Comparison of ENCODE assay signal across 30 mouse cellular contexts in the genomic region with DNA sequence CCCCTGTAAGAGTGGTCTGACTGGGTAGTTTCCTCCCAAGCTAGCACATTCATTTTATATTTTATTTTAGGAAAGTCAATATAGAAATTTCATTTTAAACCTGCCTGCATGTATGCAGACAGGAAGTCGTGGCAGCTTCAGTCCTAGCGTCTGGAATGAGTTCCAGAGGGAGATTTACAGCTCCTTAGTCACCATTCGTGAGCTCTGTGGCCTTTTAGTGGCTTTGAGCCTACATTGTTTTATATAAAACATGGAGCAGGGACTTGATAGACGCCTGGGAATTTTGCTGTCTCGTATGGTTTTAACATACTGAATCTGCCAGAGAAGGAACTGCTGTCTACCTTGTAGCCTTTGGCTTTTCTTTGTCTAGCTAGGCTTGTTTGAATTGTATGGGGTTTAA. TPM values are rescaled to one million over a fixed set of nuclear protein-coding genes. Genes with fewer than 3 reads are reported as not detected.
DNase-seq lines count a peak whose midpoint lies in the region; ATAC-seq and TF ChIP-seq lines count a peak whose summit lies in the region.
"Had no signal": no experiment of that assay in that cellular context is flagged by ENCODE, and none has a peak within 500 bp of the region (broad histone marks: within the 10 kb centered on the region; RNA-seq: fewer than 3 reads in every experiment).

No protein-coding gene starts in this region.

- no peak overlapping the region for H3K4me3 ChIP-seq in kidney, postnatal 0 days (replicated peaks; ENCODE audit: low read depth, low read length)
- H3K4me3 ChIP-seq in kidney, embryonic 15.5 days (replicated peaks): no peak overlapping the region
- H3K4me3 ChIP-seq in limb, embryonic 14.5 days (replicated peaks; ENCODE audit: low read length): no peak overlapping the region
- H3K4me3 ChIP-seq: embryonic facial prominence, embryonic 10.5 days; embryonic facial prominence, embryonic 13.5 days; forebrain, embryonic 10.5 days; heart, embryonic 12.5 days; heart, embryonic 15.5 days had no signal

- no peaks in the 10 kb centered on the region for H3K9me3 ChIP-seq in kidney, postnatal 0 days (replicated peaks; ENCODE audit: low read length)
- H3K9me3 ChIP-seq in kidney, embryonic 15.5 days (replicated peaks): no peaks in the 10 kb centered on the region
- H3K9me3 ChIP-seq in limb, embryonic 14.5 days (ENCODE audit: control insufficient read depth, low read length): no peaks in the 10 kb centered on the region
- H3K9me3 ChIP-seq: embryonic facial prominence, embryonic 10.5 days; embryonic facial prominence, embryonic 13.5 days; forebrain, embryonic 10.5 days; G1E; heart, embryonic 12.5 days; heart, embryonic 15.5 days had no signal

- no peak overlapping the region for H3K27ac ChIP-seq in kidney, postnatal 0 days
- H3K27ac ChIP-seq in kidney, embryonic 15.5 days: no peak overlapping the region
- no peak overlapping the region for H3K27ac ChIP-seq in limb, embryonic 14.5 days (replicated peaks; ENCODE audit: low read depth, low read length)
- H3K27ac ChIP-seq: embryonic facial prominence, embryonic 10.5 days; embryonic facial prominence, embryonic 13.5 days; forebrain, embryonic 10.5 days; heart, embryonic 15.5 days; hindbrain, embryonic 14.5 days; hindbrain, postnatal 0 days had no signal

- no peak overlapping the region for H3K4me2 ChIP-seq in kidney, postnatal 0 days (ENCODE audit: low read length)
- H3K4me2 ChIP-seq in kidney, embryonic 15.5 days: no peak overlapping the region
- no peak overlapping the region for H3K4me2 ChIP-seq in limb, embryonic 14.5 days (replicated peaks; ENCODE audit: low read depth, low read length, severe bottlenecking)
- H3K4me2 ChIP-seq: embryonic facial prominence, embryonic 13.5 days; heart, embryonic 12.5 days; heart, embryonic 15.5 days; hindbrain, embryonic 14.5 days had no signal

- H3K36me3 ChIP-seq in kidney, postnatal 0 days (ENCODE audit: insufficient read depth, low read length): no peaks in the 10 kb centered on the region
- no peaks in the 10 kb centered on the region for H3K36me3 ChIP-seq in kidney, embryonic 15.5 days
- no peaks in the 10 kb centered on the region for H3K36me3 ChIP-seq in limb, embryonic 14.5 days (ENCODE audit: control insufficient read depth, insufficient read depth, low read length)
- H3K36me3 ChIP-seq: embryonic facial prominence, embryonic 10.5 days; embryonic facial prominence, embryonic 13.5 days; heart, embryonic 12.5 days; heart, embryonic 15.5 days had no signal

- 37% methylated on average over 5 of the region's 5 CpGs for WGBS in kidney, postnatal 0 days
- 41% methylated on average over 5 of the region's 5 CpGs for WGBS in kidney, embryonic 15.5 days
- 25% methylated on average over 5 of the region's 5 CpGs for WGBS in limb, embryonic 14.5 days

- H3K9ac ChIP-seq in kidney, postnatal 0 days (ENCODE audit: low read depth, low read length): no peak overlapping the region
- H3K9ac ChIP-seq in kidney, embryonic 15.5 days: no peak overlapping the region
- no peak overlapping the region for H3K9ac ChIP-seq in limb, embryonic 14.5 days (ENCODE audit: low read depth, low read length, severe bottlenecking)
- H3K9ac ChIP-seq: embryonic facial prominence, embryonic 13.5 days; heart, embryonic 12.5 days; heart, embryonic 15.5 days; hindbrain, embryonic 14.5 days had no signal

- TF ChIP-seq CTCF in kidney, postnatal 0 days (IDR thresholded peaks at IDR 0.05; ENCODE audit: low read depth): no peak

- H3K4me1 ChIP-seq in kidney, postnatal 0 days (replicated peaks; ENCODE audit: insufficient read depth, low read length): peaks cover 11% of the 10 kb centered on the region
- peaks cover 19% of the 10 kb centered on the region for H3K4me1 ChIP-seq in kidney, embryonic 15.5 days
- peaks cover 3% of the 10 kb centered on the region; the same call in 1 of the 2 replicates for H3K4me1 ChIP-seq in limb, embryonic 14.5 days (ENCODE audit: control insufficient read depth, insufficient read depth, low read length)

- peak; percentile 32 to 69 for DNase-seq in adrenal gland, adult (ENCODE audit: inconsistent age in 2 of 2, low spot score in 1 of 2)
- no peak for DNase-seq in adrenal gland, postnatal 10 days
- DNase-seq in adrenal gland, postnatal 36 days: peak; percentile 28 to 37
- DNase-seq in adrenal gland, adult 18-20 months (ENCODE audit: low spot score in 2 of 2): no peak
- DNase-seq in kidney, postnatal 0 days (ENCODE audit: low spot score): peak; percentile 52
- peak; percentile 4 for DNase-seq in limb, embryonic 14.5 days (ENCODE audit: low spot score)
- no peak for DNase-seq in left cerebral cortex, adult 11 months (ENCODE audit: low spot score)
- DNase-seq: B cell, adult 2 months; cerebellum, adult 11-12 months; cerebellum, adult 8-10 months; cerebellum, postnatal 10 days; cerebellum, postnatal 36 days; embryo, embryonic 11 days; gastrocnemius, postnatal 25 days; heart, adult 18-20 months; heart, postnatal 10 days; heart, postnatal 4 days had no signal

- no peaks in the 10 kb centered on the region for H3K27me3 ChIP-seq in kidney, postnatal 0 days (ENCODE audit: insufficient read depth, low read length)
- 0 out of 2 replicates have a peak, but pooled peaks cover 8% of the 10 kb centered on the region for H3K27me3 ChIP-seq in kidney, embryonic 15.5 days
- H3K27me3 ChIP-seq in limb, embryonic 14.5 days (ENCODE audit: control insufficient read depth, insufficient read depth, low read length): no peaks in the 10 kb centered on the region
- H3K27me3 ChIP-seq: embryonic facial prominence, embryonic 13.5 days; heart, embryonic 12.5 days; Patski had no signal

- no peak for ATAC-seq in kidney, postnatal 0 days (replicated peaks; ENCODE audit: low FRiP score, low read depth)
- ATAC-seq in kidney, embryonic 15.5 days (replicated peaks; ENCODE audit: low FRiP score): no peak
- no peak for ATAC-seq in limb, embryonic 14.5 days (ENCODE audit: low FRiP score, low read depth)
- ATAC-seq: forebrain, embryonic 14.5 days; hindbrain, postnatal 0 days; inflammation-experienced regulatory T-cells, adult 6 months; intestine, embryonic 16.5 days; Patski had no signal

- TF ChIP-seq POLR2A in limb, embryonic 14.5 days (IDR thresholded peaks at IDR 0.05; ENCODE audit: borderline replicate concordance, extremely low read depth, insufficient read depth, insufficient read length): no peak

RNA-seq across cellular contexts. Expression of a gene that starts 2.9 kb away (rescaled TPM):
- 10 to 100 TPM; 16.6 to 18.1 TPM for total RNA-seq in adrenal gland, postnatal 10 days (2021)
- total RNA-seq in adrenal gland, postnatal 36 days (2021): 10 to 100 TPM; 27.3 to 28.9 TPM
- total RNA-seq in adrenal gland, adult 18-20 months (2021): 10 to 100 TPM; 23.1 to 24.7 TPM
- 15.4 and 16.3 TPM in 2 replicates for polyA plus RNA-seq in kidney, postnatal 0 days (2015; fragmentation: Nextera tagmentation; extraction: Ambion mirVana)
- polyA plus RNA-seq in kidney, embryonic 15.5 days (2015; fragmentation: Nextera tagmentation; extraction: Ambion mirVana): 16.9 and 17.1 TPM in 2 replicates
- 20.0 and 20.4 TPM in 2 replicates for polyA plus RNA-seq in limb, embryonic 14.5 days (2012; rRNA removed)
- 15.4 and 16.4 TPM in 2 replicates for polyA plus RNA-seq in limb, embryonic 14.5 days (2014; fragmentation: Nextera tagmentation; extraction: Ambion mirVana)

RNA-seq across cellular contexts. Expression of a gene that starts 44.8 kb away (rescaled TPM):
- 10 to 100 TPM; 30.1 to 35.3 TPM for total RNA-seq in adrenal gland, postnatal 10 days (2021)
- total RNA-seq in adrenal gland, postnatal 36 days (2021): 100 to 1,000 TPM in 1 of 2 experiments, 10 to 100 TPM in 1; 95.9 to 367 TPM
- 100 to 1,000 TPM; 460 to 826 TPM for total RNA-seq in adrenal gland, adult 18-20 months (2021)
- 25.0 and 27.4 TPM in 2 replicates for polyA plus RNA-seq in kidney, postnatal 0 days (2015; fragmentation: Nextera tagmentation; extraction: Ambion mirVana)
- polyA plus RNA-seq in kidney, embryonic 15.5 days (2015; fragmentation: Nextera tagmentation; extraction: Ambion mirVana): 62.6 and 68.8 TPM in 2 replicates
- polyA plus RNA-seq in limb, embryonic 14.5 days (2012; rRNA removed): 34.2 and 63.4 TPM in 2 replicates
- polyA plus RNA-seq in limb, embryonic 14.5 days (2014; fragmentation: Nextera tagmentation; extraction: Ambion mirVana): 46.9 and 50.9 TPM in 2 replicates

Comparison
In these comparisons a context has a peak if more than half of its experiments do, and no peak if none do; other contexts are left out.
1. DNase-seq: peak in adrenal gland, adult (2 of 2), adrenal gland, postnatal 36 days (2 of 2), kidney, postnatal 0 days (single experiment) and limb, embryonic 14.5 days (single experiment); none in adrenal gland, postnatal 10 days (single experiment), adrenal gland, adult 18-20 months (0 of 2) and left cerebral cortex, adult 11 months (single experiment).